Mouse (Mus musculus): Measurements from ENCODE around the gene Ly6g6c. TPM values are rescaled to one million over a fixed set of nuclear protein-coding genes. Genes with fewer than 3 reads are reported as not detected.

Gene Ly6g6c
- polyA plus RNA-seq, 1 experiment, result not detected

DNA sequence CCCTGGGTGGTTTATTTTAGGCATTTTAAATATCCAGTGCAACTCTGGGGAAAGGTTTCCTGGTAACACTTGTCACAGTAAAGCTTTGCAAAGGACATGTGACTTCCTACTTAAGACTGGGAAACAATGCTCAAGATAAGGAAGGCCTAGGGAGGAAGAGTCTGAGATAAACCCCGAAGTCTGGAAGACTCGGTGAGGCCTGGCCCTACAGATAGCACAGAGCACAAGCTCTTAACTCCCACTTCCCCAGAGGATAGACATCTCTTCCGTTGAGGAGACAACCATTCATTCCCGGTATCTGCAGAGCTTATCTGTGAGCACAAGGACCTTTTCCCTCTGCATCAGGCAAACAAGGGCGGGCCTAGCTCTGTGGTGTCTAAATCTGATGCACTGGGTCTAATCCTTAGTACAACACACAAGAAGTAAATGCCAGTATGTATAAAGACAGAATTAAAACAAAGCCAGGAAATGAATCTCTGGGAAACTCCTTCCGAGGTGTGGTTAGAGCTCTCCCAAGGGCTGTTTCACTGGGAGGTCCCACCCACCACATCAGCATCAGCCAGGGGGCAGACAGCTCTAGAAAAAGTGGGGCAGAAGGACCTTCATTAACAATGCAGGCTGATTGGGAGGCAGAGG lies 43.2 kb upstream of the Ly6g6c start:
- Histone ChIP-seq H3K4me3 (replicated peaks) (no peak overlapping the region), H3K36me3 (ENCODE audit: control insufficient read depth) (peaks cover 2% of the 10 kb centered on the region), H3K9me3 (ENCODE audit: control insufficient read depth, low read length) (no peaks in the 10 kb centered on the region), H3K4me1 (ENCODE audit: control insufficient read depth) (peaks cover 56% of the 10 kb centered on the region), H3K27me3 (ENCODE audit: control insufficient read depth) (peaks cover 2% of the 10 kb centered on the region; the same call in 1 of the 2 replicates)
- peak; percentile 63 for TF ChIP-seq GATA1 (IDR thresholded peaks at IDR 0.05; ENCODE audit: low read length)
- no peak; the same call in 2 of the 3 replicates for TF ChIP-seq TAL1 (IDR thresholded peaks at IDR 0.05; ENCODE audit: low read length)

DNA sequence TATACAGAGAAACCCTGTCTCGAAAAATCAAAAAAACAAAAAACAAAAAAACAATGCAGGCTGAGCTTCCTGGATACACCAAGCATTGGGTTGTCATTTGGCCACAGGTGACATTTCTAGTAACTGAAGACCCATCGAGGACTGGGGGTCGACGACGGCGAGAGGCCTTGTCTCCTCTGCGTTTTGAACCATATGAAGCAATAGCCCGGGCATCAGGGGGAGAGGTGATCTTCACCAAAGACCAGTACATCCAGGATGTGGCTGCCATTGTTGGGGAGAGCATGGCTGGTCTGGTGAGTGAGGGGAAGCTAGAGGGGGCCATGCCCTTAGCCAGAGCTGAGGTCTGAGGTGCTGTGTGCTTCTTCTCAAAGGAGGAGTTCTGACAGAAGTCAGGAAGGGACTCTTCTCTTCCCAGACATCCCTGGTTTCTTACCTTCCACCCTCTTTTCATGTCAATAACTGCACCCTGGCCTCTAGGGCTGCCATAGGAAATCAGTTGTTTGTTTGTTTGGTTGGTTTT lies 42.6 kb upstream of the Ly6g6c start:
- Histone ChIP-seq H3K4me1 (ENCODE audit: control insufficient read depth) (peaks cover 58% of the 10 kb centered on the region), H3K4me3 (replicated peaks) (no peak overlapping the region), H3K9me3 (ENCODE audit: control insufficient read depth, low read length) (no peaks in the 10 kb centered on the region), H3K27me3 (ENCODE audit: control insufficient read depth) (peaks cover 2% of the 10 kb centered on the region; the same call in 1 of the 2 replicates), H3K36me3 (ENCODE audit: control insufficient read depth) (no peaks in the 10 kb centered on the region)
- no peak for TF ChIP-seq GATA1 (IDR thresholded peaks at IDR 0.05; ENCODE audit: low read length)
- TF ChIP-seq TAL1 (IDR thresholded peaks at IDR 0.05; ENCODE audit: low read length), result no peak

DNA sequence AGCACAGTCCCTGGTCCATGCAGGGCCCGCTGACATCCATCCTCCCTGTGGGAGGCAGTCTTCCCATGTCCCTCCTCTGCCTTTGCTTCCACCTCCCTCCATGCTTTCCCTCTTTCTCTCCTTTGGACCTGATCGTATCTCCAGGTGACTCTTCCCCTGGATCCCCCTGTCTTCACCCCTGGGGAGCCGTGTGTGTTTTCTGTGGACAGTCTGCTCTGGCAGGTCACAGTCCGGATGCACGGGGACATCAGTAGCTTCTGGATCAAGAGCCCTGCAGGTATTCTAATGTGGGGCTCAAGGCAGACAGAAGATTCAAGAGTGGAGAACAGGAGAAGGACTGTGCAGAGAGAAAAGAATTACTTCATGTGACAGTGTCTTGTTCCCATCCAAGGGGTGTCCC lies 42.0 kb upstream of the Ly6g6c start:
- no peak for TF ChIP-seq TAL1 (IDR thresholded peaks at IDR 0.05; ENCODE audit: low read length)
- TF ChIP-seq GATA1 (IDR thresholded peaks at IDR 0.05; ENCODE audit: low read length), result no peak
- H3K27me3 ChIP-seq (ENCODE audit: control insufficient read depth), result peaks cover 2% of the 10 kb centered on the region; the same call in 1 of the 2 replicates
- peaks cover 57% of the 10 kb centered on the region for H3K4me1 ChIP-seq (ENCODE audit: control insufficient read depth)
- H3K36me3 ChIP-seq (ENCODE audit: control insufficient read depth), result no peaks in the 10 kb centered on the region
- no peak overlapping the region for H3K4me3 ChIP-seq (replicated peaks)
- no peaks in the 10 kb centered on the region for H3K9me3 ChIP-seq (ENCODE audit: control insufficient read depth, low read length)

DNA sequence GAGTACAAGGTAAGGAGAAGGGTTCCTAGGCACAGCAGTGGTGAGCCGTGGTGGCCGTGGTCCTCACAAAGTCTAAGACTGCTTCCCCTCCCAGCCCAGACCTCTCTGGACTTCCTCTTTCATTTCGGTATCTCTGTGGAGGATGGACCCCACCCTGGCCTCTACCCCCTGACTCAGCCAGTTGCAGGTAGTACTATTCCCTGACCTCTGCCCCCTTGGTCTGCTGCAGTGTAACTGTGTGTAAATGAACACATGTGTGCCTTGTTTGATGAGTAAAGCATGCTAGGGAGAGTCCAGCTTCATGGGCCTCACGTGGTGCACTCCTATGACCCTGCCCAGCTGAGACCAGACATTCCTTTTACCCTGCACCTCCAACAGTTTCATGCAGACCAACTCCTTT lies 41.4 kb upstream of the Ly6g6c start:
- Histone ChIP-seq H3K27me3 (ENCODE audit: control insufficient read depth) (peaks cover 2% of the 10 kb centered on the region; the same call in 1 of the 2 replicates), H3K9me3 (ENCODE audit: control insufficient read depth, low read length) (no peaks in the 10 kb centered on the region), H3K36me3 (ENCODE audit: control insufficient read depth) (no peaks in the 10 kb centered on the region), H3K4me3 (replicated peaks) (no peak overlapping the region), H3K4me1 (ENCODE audit: control insufficient read depth) (peaks cover 58% of the 10 kb centered on the region)
- TF ChIP-seq TAL1 (IDR thresholded peaks at IDR 0.05; ENCODE audit: low read length) (no peak), GATA1 (IDR thresholded peaks at IDR 0.05; ENCODE audit: low read length) (no peak)

DNA sequence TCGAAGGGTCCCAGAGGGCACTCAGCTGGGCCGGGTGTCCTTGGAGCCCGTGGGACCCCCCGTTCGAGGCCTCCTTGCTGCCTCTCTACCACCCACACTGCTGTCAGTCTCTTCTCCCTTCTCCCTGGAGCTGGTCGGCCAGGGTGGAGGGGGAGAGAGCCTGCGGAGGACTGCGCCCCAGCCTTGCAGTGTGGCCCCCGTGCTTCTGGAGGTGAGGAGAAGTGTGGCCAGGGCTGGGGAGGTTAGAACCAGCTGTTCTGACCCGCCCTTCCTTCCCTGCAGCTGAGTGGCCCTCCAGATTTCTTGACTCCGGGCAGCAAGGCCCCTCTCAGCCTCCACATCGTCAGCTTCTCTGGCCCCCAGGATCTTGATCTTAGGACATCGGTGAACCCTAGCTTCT lies 40.9 kb upstream of the Ly6g6c start:
- H3K4me3 ChIP-seq (replicated peaks), result no peak overlapping the region
- peaks cover 58% of the 10 kb centered on the region for H3K4me1 ChIP-seq (ENCODE audit: control insufficient read depth)
- peaks cover 2% of the 10 kb centered on the region; the same call in 1 of the 2 replicates for H3K27me3 ChIP-seq (ENCODE audit: control insufficient read depth)
- H3K36me3 ChIP-seq (ENCODE audit: control insufficient read depth), result no peaks in the 10 kb centered on the region
- no peak for TF ChIP-seq GATA1 (IDR thresholded peaks at IDR 0.05; ENCODE audit: low read length)
- no peaks in the 10 kb centered on the region for H3K9me3 ChIP-seq (ENCODE audit: control insufficient read depth, low read length)

DNA sequence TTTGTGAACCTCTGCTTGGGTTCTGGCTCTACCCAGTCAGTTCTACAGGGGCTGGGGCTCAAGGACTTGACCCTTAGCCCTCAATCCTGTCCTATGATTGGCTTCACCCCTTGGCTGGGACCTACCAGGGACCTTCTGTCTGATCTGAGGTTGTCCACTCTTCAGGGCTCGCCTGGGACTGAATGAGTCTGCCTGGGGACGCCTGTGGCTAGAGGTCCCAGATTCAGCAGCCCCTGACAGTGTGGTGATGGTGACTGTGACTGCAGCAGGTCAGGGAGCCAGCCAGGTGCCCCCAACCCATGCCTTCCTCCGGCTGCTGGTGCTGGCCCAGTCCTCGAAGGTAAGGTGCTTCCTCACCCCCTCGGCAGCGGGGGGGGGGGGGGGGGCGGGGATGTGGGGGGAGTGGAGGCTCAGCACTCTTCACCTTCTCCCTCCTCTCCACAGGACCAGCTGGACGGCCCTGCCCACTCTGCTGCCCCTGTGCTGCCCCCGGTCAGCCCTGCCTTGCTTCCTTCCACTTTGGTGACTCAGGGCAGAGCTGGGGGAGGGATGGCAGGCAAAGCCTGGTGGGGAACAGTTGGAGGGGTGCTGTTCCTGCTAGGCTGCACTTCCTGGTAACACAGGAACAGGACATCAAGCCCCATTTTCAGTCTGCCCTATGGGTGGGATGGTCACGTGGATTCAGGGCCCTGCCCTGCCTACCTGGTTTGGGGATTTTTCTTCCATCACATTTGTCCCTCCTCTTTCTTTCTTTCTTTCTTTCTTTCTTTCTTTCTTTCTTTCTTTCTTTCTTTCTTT lies 40.3 kb upstream of the Ly6g6c start:
- no peak for TF ChIP-seq GATA1 (IDR thresholded peaks at IDR 0.05; ENCODE audit: low read length)
- TF ChIP-seq TAL1 (IDR thresholded peaks at IDR 0.05; ENCODE audit: low read length), result no peak
- Histone ChIP-seq H3K36me3 (ENCODE audit: control insufficient read depth) (no peaks in the 10 kb centered on the region), H3K9me3 (ENCODE audit: control insufficient read depth, low read length) (no peaks in the 10 kb centered on the region), H3K4me1 (ENCODE audit: control insufficient read depth) (peaks cover 63% of the 10 kb centered on the region), H3K4me3 (replicated peaks) (no peak overlapping the region), H3K27me3 (ENCODE audit: control insufficient read depth) (peaks cover 2% of the 10 kb centered on the region; the same call in 1 of the 2 replicates)

DNA sequence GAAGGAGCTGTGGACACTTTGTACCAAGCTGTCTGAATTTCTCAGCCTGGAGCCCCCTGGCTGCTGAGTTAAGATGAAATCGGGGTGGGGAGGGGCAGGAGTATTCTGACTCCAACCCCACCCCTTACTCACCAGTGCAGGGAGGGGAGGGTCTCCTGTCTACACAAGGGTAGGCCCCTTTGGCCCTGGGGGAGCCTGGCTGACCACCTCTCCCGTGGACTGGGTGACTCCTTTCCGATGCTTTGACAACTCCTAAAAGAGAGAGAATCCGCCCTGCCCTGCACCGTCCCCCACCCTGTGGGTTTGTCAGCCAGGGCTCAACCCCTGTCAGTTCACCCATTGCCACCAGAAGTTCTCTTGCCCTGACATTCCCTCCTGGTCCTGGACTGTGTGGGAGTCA lies 39.0 kb upstream of the Ly6g6c start:
- TF ChIP-seq GATA1 (IDR thresholded peaks at IDR 0.05; ENCODE audit: low read length) (no peak), TAL1 (IDR thresholded peaks at IDR 0.05; ENCODE audit: low read length) (no peak)
- peaks cover 60% of the 10 kb centered on the region for H3K4me1 ChIP-seq (ENCODE audit: control insufficient read depth)
- H3K4me3 ChIP-seq (replicated peaks), result no peak overlapping the region
- no peaks in the 10 kb centered on the region; the same call in 1 of the 2 replicates for H3K36me3 ChIP-seq (ENCODE audit: control insufficient read depth)
- H3K9me3 ChIP-seq (ENCODE audit: control insufficient read depth, low read length), result no peaks in the 10 kb centered on the region
- H3K27me3 ChIP-seq (ENCODE audit: control insufficient read depth), result peaks cover 2% of the 10 kb centered on the region; the same call in 1 of the 2 replicates

DNA sequence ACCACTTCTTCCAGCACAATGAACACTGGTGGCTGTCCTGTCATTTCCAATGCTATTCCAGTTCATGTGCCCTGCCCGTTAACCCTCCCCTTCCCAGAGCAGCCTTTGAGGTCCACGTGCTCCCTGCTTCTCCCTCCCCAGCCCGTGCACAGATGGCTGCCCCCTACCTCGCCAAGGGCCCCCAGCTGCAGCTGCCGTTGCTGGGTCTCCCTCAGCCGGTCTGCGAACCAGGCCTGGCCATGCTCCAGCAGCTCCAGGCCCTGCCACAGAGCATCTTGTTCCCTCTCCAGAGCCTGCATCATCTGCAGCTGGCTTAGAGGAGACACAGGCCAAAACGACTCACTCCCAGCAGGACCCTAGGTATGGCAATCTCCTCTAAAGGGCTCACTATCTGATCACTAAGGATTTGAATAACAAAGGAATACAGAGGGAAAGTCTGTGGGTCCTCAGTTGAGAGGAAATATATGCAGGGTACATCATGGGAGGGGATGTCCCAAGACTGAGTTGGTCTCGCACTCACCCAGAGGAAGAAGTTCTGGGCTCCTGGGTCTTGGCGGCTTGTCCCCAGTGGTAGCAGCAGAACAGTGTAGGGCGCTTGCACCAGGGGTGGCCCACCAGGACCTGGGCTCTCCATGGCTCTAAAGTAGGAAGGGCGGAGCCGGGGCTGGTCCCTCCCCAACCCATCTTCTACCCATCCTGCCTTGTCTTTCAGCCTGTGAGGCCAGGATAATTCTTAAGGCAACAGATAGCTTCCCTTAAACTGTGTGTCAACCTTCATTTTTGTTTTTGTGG lies 37.7 kb upstream of the Ly6g6c start, which contains the start of gene Sapcd1:
Sapcd1 (minus strand) TSS at position 740 of the 792 bp plus-strand sequence.
- Histone ChIP-seq H3K4me3 (replicated peaks) (no peak within 1 kb of the TSS), H3K36me3 (ENCODE audit: control insufficient read depth) (no peaks in the 10 kb centered on the region; the same call in 1 of the 2 replicates), H3K27me3 (ENCODE audit: control insufficient read depth) (peaks cover 2% of the 10 kb centered on the region; the same call in 1 of the 2 replicates), H3K9me3 (ENCODE audit: control insufficient read depth, low read length) (no peaks in the 10 kb centered on the region), H3K4me1 (ENCODE audit: control insufficient read depth) (peaks cover 60% of the 10 kb centered on the region)
- TF ChIP-seq TAL1 (IDR thresholded peaks at IDR 0.05; ENCODE audit: low read length) (no peak), GATA1 (IDR thresholded peaks at IDR 0.05; ENCODE audit: low read length) (no peak)

Data from erythroblast, embryonic 14.5 days (primary cell).